Mouse (Mus musculus) forebrain, embryonic 15.5 days (tissue): ENCODE measurements around the gene Abca1. TPM values are rescaled to one million over a fixed set of nuclear protein-coding genes. Genes with fewer than 3 reads are reported as not detected.

ENCODE experiments used
- ATAC-seq: fragments of 200-750 bp; cut with Nextera tagmentation; replicated peaks from 2 replicates; pipeline ENCODE4 v1.8.0; 2017; ENCODE audit warnings: mild to moderate bottlenecking, moderate TSS enrichment, moderate library complexity
- H3K27ac ChIP-seq: fragments of 300-500 bp; sonication (generic); replicated peaks from 2 replicates; pipeline ENCODE4 v1.5.1; 2015; ENCODE audit warnings: mild to moderate bottlenecking, inconsistent platforms
- H3K27me3 ChIP-seq: fragments of 300-500 bp; sonication (generic); 2 replicates; pipeline ENCODE4 v1.6.1; 2015; ENCODE audit warnings: inconsistent platforms
- H3K36me3 ChIP-seq: fragments of 300-500 bp; sonication (generic); 2 replicates; pipeline ENCODE4 v1.6.1; 2015; ENCODE audit warnings: mild to moderate bottlenecking, inconsistent platforms
- H3K4me1 ChIP-seq: fragments of 300-500 bp; sonication (generic); 2 replicates; pipeline ENCODE4 v1.6.1; 2015; ENCODE audit warnings: inconsistent platforms
- H3K4me2 ChIP-seq: fragments of 300-500 bp; sonication (generic); replicated peaks from 2 replicates; pipeline ENCODE4 v1.6.1; 2015; ENCODE audit warnings: mild to moderate bottlenecking, inconsistent platforms
- H3K4me3 ChIP-seq: fragments of 300-500 bp; sonication (generic); 2 replicates; pipeline ENCODE4 v1.5.1; 2015; ENCODE audit warnings: mild to moderate bottlenecking, inconsistent platforms
- H3K9ac ChIP-seq: fragments of 300-500 bp; sonication (generic); replicated peaks from 2 replicates; pipeline ENCODE4 v1.6.1; 2015; ENCODE audit warnings: mild to moderate bottlenecking, inconsistent platforms
- H3K9me3 ChIP-seq: fragments of 300-500 bp; sonication (generic); 2 replicates; pipeline ENCODE4 v1.6.1; 2016; ENCODE audit warnings: inconsistent platforms
- WGBS: fragments of 180-500 bp; shearing (Covaris S2); methylation state at CpG from one replicate; pipeline ENCODE4 v1.1.7; 2015; ENCODE audit warnings: mixed read lengths; 5-methylcytosine and 5-hydroxymethylcytosine counted together
- polyA plus RNA-seq: library from polyadenylated mRNA; unstranded; fragments of >200 nt; fragmentation: Nextera tagmentation; extraction: Ambion mirVana; gene quantifications from 2 replicates; pipeline ENCODE4 v1.2.1, GENCODE M21; 2015

The Abca1 gene
- polyA plus RNA-seq, 1 experiment from 2014 or later: 10.0 TPM

DNA sequence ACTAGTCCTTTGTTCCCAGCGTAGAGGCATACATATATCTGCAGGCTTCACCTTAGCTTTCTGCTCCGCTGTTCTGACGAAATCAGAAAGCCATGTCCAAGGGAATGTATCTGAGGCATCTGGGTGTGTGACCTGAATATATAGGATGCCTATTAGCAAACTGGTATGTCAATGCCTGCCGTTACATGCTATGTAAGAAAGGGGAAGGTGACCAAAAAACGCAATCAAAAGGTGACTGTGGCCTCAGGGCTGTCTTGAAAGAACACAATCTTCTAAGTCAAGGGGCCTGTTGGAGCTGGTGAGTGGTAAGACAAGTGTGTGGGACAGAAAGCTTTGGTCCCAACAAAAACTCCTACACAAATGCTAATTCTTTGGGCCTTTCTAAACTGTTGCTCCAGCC, 28.2 kb downstream of the Abca1 start:
- H3K27ac ChIP-seq: no peak overlapping the region
- no peak overlapping the region for H3K4me2 ChIP-seq
- H3K27me3 ChIP-seq: no peaks in the 10 kb centered on the region
- H3K36me3 ChIP-seq: peaks cover 10% of the 10 kb centered on the region
- no peak overlapping the region for H3K4me3 ChIP-seq
- no peaks in the 10 kb centered on the region for H3K9me3 ChIP-seq
- 94% methylated on average over 5 of the region's 5 CpGs for WGBS
- no peak overlapping the region for H3K9ac ChIP-seq
- no peaks in the 10 kb centered on the region for H3K4me1 ChIP-seq
- ATAC-seq: no peak

DNA sequence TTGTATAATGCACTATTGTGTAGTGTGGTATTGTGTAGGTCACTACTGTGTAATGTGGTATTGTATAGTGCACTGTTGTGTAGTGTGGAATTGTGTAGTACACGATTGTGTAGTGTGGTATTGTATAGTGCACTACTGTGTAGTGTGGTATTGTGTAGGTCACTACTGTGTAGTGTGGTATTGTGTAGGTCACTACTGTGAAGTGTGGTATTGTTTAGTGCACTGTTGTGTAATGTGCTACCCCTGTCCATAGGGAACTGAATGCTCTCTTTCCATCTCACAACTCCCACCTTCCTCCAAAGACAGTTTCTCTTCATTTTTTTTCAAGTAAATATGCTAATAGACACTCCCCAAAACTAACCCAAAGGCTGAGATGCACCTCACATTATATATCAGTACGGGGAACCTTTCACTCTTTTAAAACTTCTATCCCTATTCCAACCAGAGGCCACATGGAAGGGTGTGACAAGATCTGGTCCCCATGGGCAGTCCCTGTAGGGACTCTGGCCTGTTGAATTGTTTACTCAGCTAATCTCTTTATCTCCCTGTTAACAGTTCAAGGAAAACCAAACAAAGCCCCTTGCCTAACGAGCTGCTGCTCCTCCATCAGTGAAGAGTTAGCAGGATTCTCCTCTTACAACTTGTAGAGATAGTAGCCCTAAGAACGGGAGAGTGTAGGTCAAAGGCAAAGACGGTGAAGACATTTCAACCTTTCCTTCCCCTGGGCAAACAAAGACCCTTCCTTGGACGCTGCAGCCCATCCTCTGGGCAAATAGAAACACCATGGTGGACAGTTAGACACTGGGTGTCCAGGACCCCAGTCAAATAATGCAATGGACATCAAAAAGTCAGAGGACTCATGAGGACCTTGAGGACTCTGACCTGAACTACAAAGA, 28.8 kb downstream of the Abca1 start:
- Histone ChIP-seq H3K27me3 (no peaks in the 10 kb centered on the region), H3K36me3 (peaks cover 11% of the 10 kb centered on the region), H3K4me1 (no peaks in the 10 kb centered on the region), H3K27ac (no peak overlapping the region), H3K4me3 (no peak overlapping the region), H3K9me3 (no peaks in the 10 kb centered on the region), H3K4me2 (no peak overlapping the region), H3K9ac (no peak overlapping the region)
- 59% methylated on average over 6 of the region's 6 CpGs for WGBS
- no peak for ATAC-seq

DNA sequence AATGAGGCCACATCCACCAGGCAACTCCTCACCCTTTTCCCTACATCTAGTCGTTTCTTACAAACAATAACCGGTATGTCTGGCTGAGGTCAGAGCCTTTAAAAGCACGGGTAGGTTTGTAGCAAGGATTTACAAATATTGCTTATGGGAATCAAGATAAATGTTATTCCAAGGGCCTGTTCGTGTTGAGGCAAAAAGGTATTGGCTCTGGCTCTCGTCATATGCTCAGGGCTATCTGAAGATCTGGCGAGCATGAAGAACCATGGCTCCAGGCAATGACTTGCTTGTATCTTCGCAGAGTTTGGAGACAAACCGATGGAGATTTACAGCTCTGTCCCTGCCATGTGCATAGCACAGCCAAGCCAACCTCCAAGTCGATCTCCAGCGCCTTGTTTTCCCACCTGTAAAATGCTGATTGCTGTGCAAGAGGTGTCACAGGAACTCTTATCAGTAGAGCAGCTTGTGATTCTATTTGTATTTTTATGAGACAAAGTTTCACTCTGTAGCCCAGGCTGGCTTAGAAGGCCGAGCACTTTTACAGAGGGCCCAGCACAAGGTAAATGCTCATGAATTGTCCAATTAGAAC, 29.9 kb downstream of the Abca1 start:
- Histone ChIP-seq H3K36me3 (peaks cover 11% of the 10 kb centered on the region), H3K4me3 (no peak overlapping the region), H3K9ac (no peak overlapping the region), H3K9me3 (no peaks in the 10 kb centered on the region), H3K4me2 (no peak overlapping the region), H3K27ac (no peak overlapping the region), H3K4me1 (no peaks in the 10 kb centered on the region), H3K27me3 (no peaks in the 10 kb centered on the region)
- WGBS: 94% methylated on average over 11 of the region's 11 CpGs
- no peak for ATAC-seq

DNA sequence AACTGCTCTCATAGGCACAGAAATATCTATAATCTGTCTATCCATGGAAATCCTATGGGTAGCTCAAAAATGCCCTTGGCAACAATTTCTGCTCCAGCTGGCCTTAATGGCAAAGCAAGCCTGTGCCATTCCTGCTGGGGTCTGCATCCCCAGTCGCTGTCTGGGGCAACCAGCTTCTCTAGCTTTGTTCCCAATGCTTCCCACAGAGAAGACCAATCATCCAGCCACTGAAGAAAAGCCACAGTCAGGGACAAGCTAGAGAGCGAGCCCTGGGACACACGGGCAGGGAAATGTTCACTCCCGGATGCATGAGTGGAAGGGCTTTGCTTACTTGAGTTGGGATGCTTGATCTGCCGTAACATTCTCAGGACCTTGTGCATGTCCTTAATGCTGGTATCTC, 32.4 kb downstream of the Abca1 start:
- Histone ChIP-seq H3K4me3 (no peak overlapping the region), H3K36me3 (peaks cover 11% of the 10 kb centered on the region), H3K9ac (no peak overlapping the region), H3K27ac (no peak overlapping the region), H3K4me1 (no peaks in the 10 kb centered on the region), H3K4me2 (no peak overlapping the region), H3K9me3 (no peaks in the 10 kb centered on the region), H3K27me3 (no peaks in the 10 kb centered on the region)
- no peak for ATAC-seq
- WGBS: 88% methylated on average over 5 of the region's 5 CpGs

DNA sequence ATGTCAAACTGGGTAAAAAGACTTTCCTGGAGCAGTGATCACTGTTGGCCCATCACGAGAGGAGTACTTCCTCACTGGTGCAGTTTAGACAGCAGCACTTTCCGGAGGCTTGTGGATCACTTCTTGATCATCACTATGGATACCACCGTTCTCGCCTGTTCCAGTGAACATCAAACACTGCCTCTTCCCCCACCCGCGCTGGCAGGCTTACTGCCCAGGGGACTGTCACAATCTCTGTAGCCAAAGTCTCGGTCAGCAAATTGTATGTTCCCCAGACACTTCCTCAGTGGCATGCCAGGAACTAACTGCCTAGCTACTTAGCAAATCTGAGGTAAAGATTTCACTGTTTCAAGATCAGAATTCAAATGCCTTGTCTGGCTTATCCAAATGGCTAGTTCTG, 32.9 kb downstream of the Abca1 start:
- 92% methylated on average over 7 of the region's 7 CpGs for WGBS
- no peaks in the 10 kb centered on the region for H3K27me3 ChIP-seq
- H3K27ac ChIP-seq: no peak overlapping the region
- H3K9me3 ChIP-seq: no peaks in the 10 kb centered on the region
- peaks cover 11% of the 10 kb centered on the region for H3K36me3 ChIP-seq
- no peak overlapping the region for H3K9ac ChIP-seq
- H3K4me3 ChIP-seq: no peak overlapping the region
- H3K4me2 ChIP-seq: no peak overlapping the region
- H3K4me1 ChIP-seq: peaks cover under 1% of the 10 kb centered on the region; the same call in 1 of the 2 replicates
- no peak for ATAC-seq

DNA sequence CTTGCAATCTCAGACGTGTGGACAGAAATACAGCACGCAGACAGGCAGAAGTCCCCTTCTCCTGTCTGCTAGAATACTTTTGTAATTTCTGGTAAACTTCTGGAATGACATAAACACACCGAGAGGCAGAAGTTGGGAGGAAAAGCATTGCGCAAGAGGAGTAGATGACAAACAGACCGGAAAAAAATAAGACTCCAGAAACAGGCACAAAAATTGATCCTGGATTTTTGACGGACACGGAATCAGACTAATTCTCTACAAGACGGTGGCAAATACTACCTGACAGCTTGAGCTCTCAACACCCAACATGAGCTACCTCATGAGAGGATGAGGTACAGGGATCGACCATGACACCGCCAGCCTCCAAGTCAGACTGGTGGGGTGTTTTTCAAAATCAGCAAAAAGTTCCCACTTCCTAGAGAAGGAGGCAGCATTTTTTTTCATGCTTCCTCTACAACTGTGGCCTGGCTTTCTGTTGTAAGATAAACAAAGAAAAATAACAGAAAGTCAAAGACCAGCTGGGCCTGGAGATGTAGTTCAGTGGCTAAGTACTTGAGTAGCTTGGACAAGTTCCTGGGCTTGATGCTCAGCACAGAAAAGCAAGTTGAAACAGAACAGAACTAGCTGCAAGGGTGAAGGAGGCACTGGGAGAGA, 34.7 kb downstream of the Abca1 start:
- no peak overlapping the region for H3K27ac ChIP-seq
- H3K9me3 ChIP-seq: no peaks in the 10 kb centered on the region
- peaks cover 11% of the 10 kb centered on the region for H3K36me3 ChIP-seq
- no peak for ATAC-seq
- H3K27me3 ChIP-seq: no peaks in the 10 kb centered on the region
- no peak overlapping the region for H3K9ac ChIP-seq
- no peak overlapping the region for H3K4me3 ChIP-seq
- peaks cover 4% of the 10 kb centered on the region; the same call in 1 of the 2 replicates for H3K4me1 ChIP-seq
- 92% methylated on average over 10 of the region's 10 CpGs for WGBS
- no peak overlapping the region for H3K4me2 ChIP-seq

DNA sequence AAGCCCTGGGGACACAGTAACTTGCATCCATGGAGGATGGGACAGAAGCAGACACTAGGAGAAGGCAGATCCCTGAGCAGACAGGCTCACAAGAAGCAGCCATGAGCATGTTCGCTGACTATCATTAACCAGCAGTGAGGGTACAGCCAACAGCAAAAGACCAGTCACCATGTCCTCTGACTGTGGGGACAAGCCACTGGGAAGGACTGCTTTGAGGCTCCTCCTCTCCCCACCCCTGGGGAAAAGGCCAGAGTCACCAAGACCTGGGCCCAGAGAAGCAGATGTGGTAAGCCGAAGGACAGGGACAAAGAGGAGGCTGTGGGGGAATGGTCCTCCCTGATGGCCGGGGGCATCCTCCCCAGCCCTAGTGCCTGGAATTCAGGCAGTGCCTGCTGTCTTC, 37.4 kb downstream of the Abca1 start:
- Histone ChIP-seq H3K9me3 (no peaks in the 10 kb centered on the region), H3K27ac (no peak overlapping the region), H3K27me3 (no peaks in the 10 kb centered on the region), H3K4me3 (no peak overlapping the region), H3K36me3 (peaks cover 9% of the 10 kb centered on the region), H3K9ac (no peak overlapping the region), H3K4me1 (peaks cover 4% of the 10 kb centered on the region; the same call in 1 of the 2 replicates), H3K4me2 (no peak overlapping the region)
- no peak for ATAC-seq
- 91% methylated on average over 3 of the region's 3 CpGs for WGBS

DNA sequence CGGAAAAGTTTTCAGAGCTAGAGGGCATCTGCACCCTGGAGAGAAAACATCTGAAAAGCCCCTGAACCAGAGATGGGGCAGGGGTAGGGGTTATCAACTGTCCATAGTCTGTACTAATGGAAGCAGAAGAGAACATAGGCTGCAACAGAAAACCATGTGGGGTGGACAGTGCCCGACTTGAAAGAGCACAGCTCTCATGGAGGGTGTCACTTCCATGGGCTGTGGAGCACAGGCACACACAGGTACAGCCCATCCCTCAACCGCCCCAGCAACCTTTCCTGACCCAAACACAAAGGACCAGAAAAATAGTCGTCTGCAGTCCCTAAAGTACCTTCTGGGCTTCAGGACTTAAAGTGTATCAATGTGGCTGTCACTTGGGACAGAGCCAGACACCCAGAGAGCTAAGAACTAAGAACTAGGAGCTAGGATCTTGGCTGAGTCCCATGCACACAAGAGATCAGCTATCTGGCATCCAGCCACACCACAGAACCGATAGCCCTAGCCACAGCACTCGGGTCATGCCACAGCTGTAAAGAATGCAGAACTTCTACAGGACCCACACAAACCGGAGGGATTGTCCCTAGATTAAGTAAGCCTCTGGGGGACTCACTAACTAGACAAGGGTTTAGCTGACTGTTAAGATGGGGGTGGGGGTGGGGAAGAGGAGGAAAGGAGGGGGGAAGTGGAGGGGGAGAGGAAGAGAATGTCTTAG, 38.0 kb downstream of the Abca1 start:
- ATAC-seq: 0 out of 2 replicates have a peak, but pooled peaks have one; percentile 43
- WGBS: 62% methylated on average over 7 of the region's 7 CpGs

GRCm38 (mm10) chr4:53121084-53121483, 38.6 kb downstream of the Abca1 start:
- no peak overlapping the region for H3K9ac ChIP-seq
- WGBS: 93% methylated on average over 3 of the region's 3 CpGs
- no peak overlapping the region for H3K27ac ChIP-seq
- no peak overlapping the region for H3K4me2 ChIP-seq
- H3K4me1 ChIP-seq: peaks cover 14% of the 10 kb centered on the region
- H3K36me3 ChIP-seq: no peaks in the 10 kb centered on the region
- ATAC-seq: no peak
- H3K9me3 ChIP-seq: no peaks in the 10 kb centered on the region
- H3K27me3 ChIP-seq: no peaks in the 10 kb centered on the region
- no peak overlapping the region for H3K4me3 ChIP-seq

More for the DNA sequence above, 38.0 kb downstream of the Abca1 start:
- peaks cover 3% of the 10 kb centered on the region for H3K36me3 ChIP-seq
- H3K27me3 ChIP-seq: no peaks in the 10 kb centered on the region
- H3K4me1 ChIP-seq: peaks cover 9% of the 10 kb centered on the region
- no peak overlapping the region for H3K27ac ChIP-seq
- no peaks in the 10 kb centered on the region for H3K9me3 ChIP-seq
- no peak overlapping the region for H3K4me3 ChIP-seq
- H3K9ac ChIP-seq: no peak overlapping the region
- H3K4me2 ChIP-seq: no peak overlapping the region

GRCm38 (mm10) chr4:53120038-53120685, 39.5 kb downstream of the Abca1 start:
- no peaks in the 10 kb centered on the region for H3K9me3 ChIP-seq
- no peak overlapping the region for H3K9ac ChIP-seq
- H3K4me3 ChIP-seq: no peak overlapping the region
- ATAC-seq: no peak
- no peaks in the 10 kb centered on the region for H3K27me3 ChIP-seq
- peaks cover 17% of the 10 kb centered on the region for H3K4me1 ChIP-seq
- WGBS: 91% methylated on average over 10 of the region's 10 CpGs
- H3K36me3 ChIP-seq: no peaks in the 10 kb centered on the region
- no peak overlapping the region for H3K27ac ChIP-seq
- no peak overlapping the region for H3K4me2 ChIP-seq

DNA sequence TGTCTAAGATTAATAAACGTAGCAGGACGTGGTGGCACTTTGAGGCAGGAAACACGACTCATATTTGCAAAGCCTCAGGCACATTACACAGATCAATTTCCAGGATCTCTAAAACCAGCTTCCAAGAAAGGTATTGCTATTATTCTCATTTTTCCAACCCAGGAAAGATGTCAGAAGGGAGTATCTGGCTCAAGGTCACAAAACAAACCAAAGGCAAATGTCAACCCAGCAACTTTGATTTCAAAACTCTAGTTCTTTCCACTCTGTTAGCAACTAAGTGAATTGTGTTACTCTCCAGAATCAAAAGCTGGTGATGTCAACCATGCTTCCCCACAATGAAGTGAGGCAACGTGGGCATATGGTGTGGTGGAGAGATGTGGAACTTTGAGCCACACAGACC, 41.1 kb downstream of the Abca1 start:
- Histone ChIP-seq H3K4me3 (no peak overlapping the region), H3K36me3 (no peaks in the 10 kb centered on the region), H3K4me1 (peaks cover 17% of the 10 kb centered on the region), H3K9me3 (no peaks in the 10 kb centered on the region), H3K4me2 (no peak overlapping the region), H3K9ac (no peak overlapping the region), H3K27me3 (no peaks in the 10 kb centered on the region), H3K27ac (no peak overlapping the region)
- WGBS: 76% methylated on average over 4 of the region's 4 CpGs
- no peak for ATAC-seq
